Mouse (Mus musculus): ENCODE measurements around the gene Tbx19. TPM values are rescaled to one million over a fixed set of nuclear protein-coding genes. Genes with fewer than 3 reads are reported as not detected.

Tbx19 gene
- polyA plus RNA-seq, 1 experiment from 2014 or later: not detected

DNA sequence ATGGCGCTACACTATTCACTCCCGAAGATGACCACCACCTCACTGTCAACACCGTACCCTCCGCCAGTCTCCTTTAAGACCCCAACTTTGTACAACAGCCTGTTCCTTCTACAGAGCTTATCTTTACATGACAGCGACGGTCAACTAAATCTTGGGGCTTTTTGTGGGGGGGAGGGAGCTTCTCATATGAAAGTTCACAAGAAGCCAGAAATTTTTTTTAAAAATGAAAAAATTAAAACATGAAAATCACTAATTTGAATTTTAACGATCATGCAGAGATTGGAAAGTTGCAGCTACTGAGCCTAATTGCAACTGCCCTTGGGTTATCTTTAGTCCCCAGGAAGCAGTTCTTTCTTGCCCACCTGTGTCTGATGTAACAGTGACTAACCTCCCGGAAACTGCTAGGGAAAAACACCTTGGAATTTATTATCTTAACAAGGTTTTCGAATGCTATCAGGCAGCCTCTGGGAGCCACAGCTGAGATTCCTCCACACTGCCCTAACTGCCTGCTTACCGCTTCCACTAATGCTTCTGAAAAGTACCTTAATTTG, 32.2 kb upstream of the Tbx19 start:
- Histone ChIP-seq H3K36me3 (ENCODE audit: control insufficient read depth, insufficient read depth) (no peaks in the 10 kb centered on the region; the same call in 1 of the 2 replicates), H3K9ac (ENCODE audit: low read depth, low read length) (peak overlapping the region; percentile 92; the same call in 1 of the 2 replicates), H3K4me1 (replicated peaks; ENCODE audit: control insufficient read depth, insufficient read depth, low read length) (peaks cover 8% of the 10 kb centered on the region), H3K4me2 (replicated peaks; ENCODE audit: low read depth) (peak overlapping the region; percentile 87), H3K27me3 (replicated peaks; ENCODE audit: control insufficient read depth, insufficient read depth, low read length) (no peaks in the 10 kb centered on the region), H3K27ac (ENCODE audit: low read depth, low read length) (peak overlapping the region; percentile 95), H3K4me3 (ENCODE audit: low read depth, low read length) (peak overlapping the region; percentile 84), H3K9me3 (ENCODE audit: control insufficient read depth) (no peaks in the 10 kb centered on the region)
- 45% methylated on average over 10 of the region's 10 CpGs for WGBS
- no peak for ATAC-seq
- TF ChIP-seq CTCF (IDR thresholded peaks at IDR 0.05; ENCODE audit: low read depth): no peak

DNA sequence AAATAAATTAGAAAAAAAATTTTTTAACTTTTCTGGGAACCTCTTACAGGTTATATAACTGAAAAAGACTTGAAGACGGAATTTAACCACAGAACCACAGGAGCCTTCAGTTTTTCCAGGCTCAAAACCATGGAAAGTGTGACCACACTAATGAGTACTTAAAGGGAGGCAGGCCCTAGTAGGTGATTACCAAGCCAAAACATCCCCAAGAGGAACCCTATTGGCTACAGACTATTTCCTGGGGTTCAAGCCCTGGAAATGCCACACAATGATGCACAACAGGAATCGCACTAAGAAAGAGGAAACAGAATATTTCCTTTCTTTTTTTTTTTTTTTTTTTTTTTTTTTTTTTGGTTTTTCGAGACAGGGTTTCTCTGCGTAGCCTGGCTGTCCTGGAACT, 31.5 kb upstream of the Tbx19 start:
- H3K27ac ChIP-seq (ENCODE audit: low read depth, low read length): no peak overlapping the region
- H3K9me3 ChIP-seq (ENCODE audit: control insufficient read depth): no peaks in the 10 kb centered on the region
- H3K4me1 ChIP-seq (replicated peaks; ENCODE audit: control insufficient read depth, insufficient read depth, low read length): peaks cover 5% of the 10 kb centered on the region
- no peak for ATAC-seq
- TF ChIP-seq CTCF (IDR thresholded peaks at IDR 0.05; ENCODE audit: low read depth): no peak
- no peak overlapping the region for H3K4me3 ChIP-seq (ENCODE audit: low read depth, low read length)
- H3K27me3 ChIP-seq (replicated peaks; ENCODE audit: control insufficient read depth, insufficient read depth, low read length): no peaks in the 10 kb centered on the region
- peaks cover 6% of the 10 kb centered on the region for H3K36me3 ChIP-seq (ENCODE audit: control insufficient read depth, insufficient read depth)
- WGBS: 74% methylated on average over 4 of the region's 4 CpGs
- no peak overlapping the region for H3K9ac ChIP-seq (ENCODE audit: low read depth, low read length)
- peak overlapping the region; percentile 87 for H3K4me2 ChIP-seq (replicated peaks; ENCODE audit: low read depth)

GRCm38 (mm10) chr1:165191611-165192010, 31.0 kb upstream of the Tbx19 start:
- no peak for TF ChIP-seq CTCF (IDR thresholded peaks at IDR 0.05; ENCODE audit: low read depth)
- 0 out of 2 replicates have a peak overlapping the region, but pooled peaks have one; percentile 6 for H3K4me2 ChIP-seq (replicated peaks; ENCODE audit: low read depth)
- peaks cover 11% of the 10 kb centered on the region for H3K36me3 ChIP-seq (ENCODE audit: control insufficient read depth, insufficient read depth)
- no peak overlapping the region for H3K27ac ChIP-seq (ENCODE audit: low read depth, low read length)
- no peak for ATAC-seq
- H3K4me3 ChIP-seq (ENCODE audit: low read depth, low read length): no peak overlapping the region
- H3K9ac ChIP-seq (ENCODE audit: low read depth, low read length): no peak overlapping the region
- H3K27me3 ChIP-seq (replicated peaks; ENCODE audit: control insufficient read depth, insufficient read depth, low read length): no peaks in the 10 kb centered on the region
- 74% methylated on average over 13 of the region's 13 CpGs for WGBS
- H3K9me3 ChIP-seq (ENCODE audit: control insufficient read depth): no peaks in the 10 kb centered on the region
- H3K4me1 ChIP-seq (replicated peaks; ENCODE audit: control insufficient read depth, insufficient read depth, low read length): peaks cover 4% of the 10 kb centered on the region

- WGBS: 85% methylated on average over 10 of the region's 10 CpGs
- H3K9ac ChIP-seq (ENCODE audit: low read depth, low read length): no peak overlapping the region
- no peaks in the 10 kb centered on the region for H3K9me3 ChIP-seq (ENCODE audit: control insufficient read depth)
- TF ChIP-seq CTCF (IDR thresholded peaks at IDR 0.05; ENCODE audit: low read depth): no peak
- no peak overlapping the region for H3K4me2 ChIP-seq (replicated peaks; ENCODE audit: low read depth)
- H3K36me3 ChIP-seq (ENCODE audit: control insufficient read depth, insufficient read depth): peaks cover 13% of the 10 kb centered on the region
- H3K27me3 ChIP-seq (replicated peaks; ENCODE audit: control insufficient read depth, insufficient read depth, low read length): no peaks in the 10 kb centered on the region
- peaks cover 4% of the 10 kb centered on the region for H3K4me1 ChIP-seq (replicated peaks; ENCODE audit: control insufficient read depth, insufficient read depth, low read length)
- H3K4me3 ChIP-seq (ENCODE audit: low read depth, low read length): no peak overlapping the region
- no peak for ATAC-seq
- H3K27ac ChIP-seq (ENCODE audit: low read depth, low read length): no peak overlapping the region
Observed at GRCm38 (mm10) chr1:165190571-165191273, 30.1 kb upstream of the Tbx19 start.

GRCm38 (mm10) chr1:165190068-165190467, 29.5 kb upstream of the Tbx19 start:
- no peak for ATAC-seq
- H3K4me2 ChIP-seq (replicated peaks; ENCODE audit: low read depth): no peak overlapping the region
- no peak overlapping the region for H3K9ac ChIP-seq (ENCODE audit: low read depth, low read length)
- H3K27ac ChIP-seq (ENCODE audit: low read depth, low read length): no peak overlapping the region
- no peak overlapping the region for H3K4me3 ChIP-seq (ENCODE audit: low read depth, low read length)
- H3K27me3 ChIP-seq (replicated peaks; ENCODE audit: control insufficient read depth, insufficient read depth, low read length): no peaks in the 10 kb centered on the region
- no peaks in the 10 kb centered on the region for H3K9me3 ChIP-seq (ENCODE audit: control insufficient read depth)
- 74% methylated on average over 6 of the region's 6 CpGs for WGBS
- peaks cover 14% of the 10 kb centered on the region for H3K36me3 ChIP-seq (ENCODE audit: control insufficient read depth, insufficient read depth)
- no peak for TF ChIP-seq CTCF (IDR thresholded peaks at IDR 0.05; ENCODE audit: low read depth)
- H3K4me1 ChIP-seq (replicated peaks; ENCODE audit: control insufficient read depth, insufficient read depth, low read length): peaks cover 4% of the 10 kb centered on the region

DNA sequence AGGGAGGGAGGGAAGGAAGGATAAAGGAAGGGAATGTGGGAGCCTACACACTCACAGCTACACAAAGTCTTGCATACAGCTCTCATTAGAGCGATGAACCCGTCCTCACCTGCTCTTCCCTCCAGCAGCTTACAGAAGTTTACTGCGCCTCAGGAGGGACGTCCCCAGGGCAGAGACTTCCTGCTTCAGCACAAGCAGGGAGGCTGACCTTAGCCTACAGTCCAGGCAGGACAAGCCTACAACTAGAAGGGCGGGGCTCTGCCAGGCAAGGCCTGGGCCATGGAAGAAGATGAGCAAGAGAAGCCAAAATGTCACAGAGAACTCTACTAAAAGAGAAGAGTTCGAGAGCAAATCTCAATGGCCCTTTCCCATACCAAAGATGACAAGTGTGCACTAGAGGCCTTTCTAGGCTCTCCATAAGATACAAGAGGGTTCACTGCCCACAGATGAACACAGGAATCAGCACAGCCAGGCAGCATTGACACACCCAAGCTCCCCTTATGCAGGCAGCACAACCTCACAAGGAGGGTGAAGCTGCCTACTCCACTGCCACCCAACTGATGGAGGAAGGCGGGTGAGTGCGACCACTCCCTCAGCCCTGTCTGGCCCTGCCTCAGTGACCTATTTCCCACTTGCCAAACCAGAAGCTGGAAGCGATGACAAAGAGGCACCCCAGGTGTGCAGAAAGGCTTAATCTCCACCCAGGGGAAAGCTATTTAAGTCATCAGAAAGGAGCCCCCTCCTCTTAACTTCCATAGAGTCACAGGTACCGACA, 28.4 kb upstream of the Tbx19 start:
- H3K4me1 ChIP-seq (replicated peaks; ENCODE audit: control insufficient read depth, insufficient read depth, low read length): peaks cover 4% of the 10 kb centered on the region
- peak; percentile 58 for ATAC-seq
- H3K36me3 ChIP-seq (ENCODE audit: control insufficient read depth, insufficient read depth): peaks cover 18% of the 10 kb centered on the region
- 57% methylated on average over 10 of the region's 10 CpGs for WGBS
- no peak for TF ChIP-seq CTCF (IDR thresholded peaks at IDR 0.05; ENCODE audit: low read depth)
- H3K9ac ChIP-seq (ENCODE audit: low read depth, low read length): no peak overlapping the region
- no peaks in the 10 kb centered on the region for H3K9me3 ChIP-seq (ENCODE audit: control insufficient read depth)
- H3K27ac ChIP-seq (ENCODE audit: low read depth, low read length): peak overlapping the region; percentile 41; the same call in 1 of the 2 replicates
- no peak overlapping the region; the same call in 1 of the 2 replicates for H3K4me2 ChIP-seq (replicated peaks; ENCODE audit: low read depth)
- no peaks in the 10 kb centered on the region for H3K27me3 ChIP-seq (replicated peaks; ENCODE audit: control insufficient read depth, insufficient read depth, low read length)
- H3K4me3 ChIP-seq (ENCODE audit: low read depth, low read length): no peak overlapping the region
